Mouse (Mus musculus) ovary, postnatal 14 days (tissue): ENCODE measurements around the gene 4930442H23Rik.
A peak's percentile ranks its signal among the peaks of the same experiment; 100 is the strongest.
"Not testable (repeated sequence)": the region's sequence is repeated elsewhere in the genome, so short reads cannot be mapped to it uniquely, and the experiment has no call there.

Experiments
- DNase-seq: peaks from one replicate; pipeline ENCODE4 v3.0.0; 2022; ENCODE audit warnings: low spot score

Gene 4930442H23Rik

GRCm38 (mm10) chr10:81183805-81184204 lies at the start of gene 4930442H23Rik:
TSS of gene 4930442H23Rik (minus strand) at chr10:81183849.
- no peak for DNase-seq

DNA sequence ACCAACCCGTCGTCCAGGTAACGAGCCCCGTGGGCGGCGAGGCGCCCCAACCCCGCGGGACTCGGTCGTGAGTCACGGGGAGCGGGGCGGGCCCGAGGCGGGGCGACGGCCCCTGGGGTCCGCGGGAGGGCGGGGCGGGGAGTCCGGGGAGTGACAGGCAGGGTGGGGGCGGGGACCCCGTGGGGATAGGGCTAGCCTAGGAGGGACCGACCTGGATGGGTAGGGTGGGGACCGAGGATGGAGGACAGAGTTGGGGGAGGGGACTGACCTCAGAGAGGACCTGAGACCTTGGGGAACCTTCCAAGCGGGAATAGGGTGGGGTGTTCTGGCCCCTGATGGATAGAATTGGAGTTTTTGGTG lies 49.6 kb upstream of the 4930442H23Rik start:
- DNase-seq, result no peak

- DNase-seq, result peak; percentile 87
Observed at GRCm38 (mm10) chr10:81232580-81233225, 49.1 kb upstream of the 4930442H23Rik start, which contains the start of gene Zfr2. TSS of gene Zfr2 (plus strand) at chr10:81233155.

DNA sequence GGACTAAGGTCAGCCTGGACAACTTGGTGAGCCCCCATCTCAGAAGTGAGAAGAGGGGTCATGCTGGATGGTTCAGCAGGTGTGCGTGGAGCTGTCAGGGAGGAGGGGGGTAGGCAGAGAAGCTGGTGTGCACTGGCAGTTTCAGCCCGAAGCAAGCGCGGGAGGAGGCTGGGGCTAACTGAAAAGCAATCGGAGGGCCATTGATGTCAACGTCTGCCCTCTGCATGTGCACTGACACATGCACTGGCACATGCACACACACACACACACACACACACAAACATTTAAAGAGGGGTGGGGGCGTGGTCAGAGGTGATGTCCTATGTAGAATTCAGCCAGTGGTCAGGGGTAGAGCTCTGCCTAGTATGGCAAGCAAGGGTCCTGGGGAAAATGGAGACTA lies 47.8 kb upstream of the 4930442H23Rik start:
- DNase-seq, result no peak

- no peak for DNase-seq
Observed at GRCm38 (mm10) chr10:81230438-81231332, 47.0 kb upstream of the 4930442H23Rik start, which contains the start of gene Atcay. TSS of gene Atcay (minus strand) at chr10:81230833.

DNA sequence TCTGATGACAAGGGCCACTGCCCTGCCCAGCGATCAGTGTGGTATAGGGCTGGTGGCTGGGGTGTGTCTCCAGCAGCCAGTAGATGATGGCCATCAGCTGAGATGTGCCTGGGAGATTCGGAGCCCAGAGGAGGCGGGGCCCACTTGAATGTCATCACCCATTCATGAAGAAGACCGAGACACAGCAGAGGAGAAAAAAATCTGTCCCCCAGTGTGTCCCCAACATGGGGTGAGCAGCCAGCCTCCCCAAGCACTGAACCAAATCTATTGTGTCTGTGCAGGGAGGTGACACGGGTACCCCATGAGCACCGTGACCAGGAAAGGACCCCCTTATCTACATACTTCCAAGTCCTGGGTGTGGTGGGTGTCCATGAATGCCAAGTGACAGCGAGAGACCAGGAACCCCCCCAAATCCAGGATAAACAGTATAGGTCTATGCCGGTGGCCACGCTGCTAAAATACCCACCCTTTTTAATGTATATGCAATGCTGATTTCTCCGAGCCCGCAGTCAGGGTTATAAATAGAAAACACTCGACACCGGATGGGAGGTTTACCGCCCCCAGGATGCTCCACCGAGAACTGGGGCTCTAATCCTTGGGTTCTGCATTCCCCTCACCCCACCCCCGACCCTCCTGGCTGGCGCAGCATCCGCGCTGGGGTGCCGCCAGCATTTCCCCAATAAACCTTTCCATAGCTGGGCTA lies 46.2 kb upstream of the 4930442H23Rik start:
- DNase-seq, result no peak

DNA sequence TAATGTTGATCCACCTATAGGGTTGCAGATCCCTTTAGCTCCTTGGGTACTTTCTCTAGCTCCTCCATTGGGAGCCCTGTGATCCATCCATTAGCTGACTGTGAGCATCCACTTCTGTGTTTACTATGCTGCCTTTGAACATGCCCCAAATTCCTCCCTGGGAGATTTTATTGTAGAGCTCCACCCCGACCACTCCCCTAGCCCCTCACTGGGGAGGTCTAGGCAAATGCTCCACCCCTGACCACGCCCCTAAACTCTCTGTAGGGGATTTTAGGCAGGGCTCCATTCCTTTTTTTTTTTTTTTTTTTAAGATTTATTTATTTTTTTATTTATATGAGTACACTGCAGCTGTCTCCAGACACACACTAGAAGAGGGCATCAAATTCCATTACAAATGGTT lies 40.1 kb upstream of the 4930442H23Rik start:
- not testable (repeated sequence) for DNase-seq

DNA sequence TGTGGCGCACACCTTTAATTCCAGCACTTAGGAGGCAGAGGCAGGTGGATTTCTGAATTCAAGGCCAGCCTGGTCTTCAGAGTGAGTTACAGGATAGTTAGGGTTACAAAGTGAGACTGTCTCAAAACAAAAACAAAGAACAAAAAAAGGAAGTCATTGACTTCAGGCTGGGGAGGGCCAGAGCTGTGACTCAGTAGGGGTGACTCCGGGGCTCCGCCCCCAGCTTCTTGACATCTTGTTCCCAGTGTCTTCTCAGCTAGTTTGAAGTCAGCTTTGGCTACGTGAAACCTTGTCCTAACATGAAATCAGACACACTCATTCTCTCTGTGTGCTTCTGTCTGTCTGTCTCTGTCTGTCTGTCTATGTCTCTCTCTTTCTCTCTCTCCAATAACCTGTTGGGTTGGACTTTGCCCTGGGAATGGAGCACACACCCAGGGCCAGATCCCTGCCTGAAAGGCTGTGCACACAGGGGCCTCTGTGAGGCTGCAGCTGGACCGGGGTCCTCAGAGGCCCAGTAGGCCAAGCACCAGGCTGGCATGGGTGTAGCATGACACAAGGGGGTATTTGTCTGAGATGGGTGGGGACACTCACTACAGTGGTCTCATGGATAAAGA lies 37.9 kb upstream of the 4930442H23Rik start:
- DNase-seq, result no peak

- DNase-seq, result peak; percentile 67
Observed at GRCm38 (mm10) chr10:81217964-81218363, 34.3 kb upstream of the 4930442H23Rik start.

DNA sequence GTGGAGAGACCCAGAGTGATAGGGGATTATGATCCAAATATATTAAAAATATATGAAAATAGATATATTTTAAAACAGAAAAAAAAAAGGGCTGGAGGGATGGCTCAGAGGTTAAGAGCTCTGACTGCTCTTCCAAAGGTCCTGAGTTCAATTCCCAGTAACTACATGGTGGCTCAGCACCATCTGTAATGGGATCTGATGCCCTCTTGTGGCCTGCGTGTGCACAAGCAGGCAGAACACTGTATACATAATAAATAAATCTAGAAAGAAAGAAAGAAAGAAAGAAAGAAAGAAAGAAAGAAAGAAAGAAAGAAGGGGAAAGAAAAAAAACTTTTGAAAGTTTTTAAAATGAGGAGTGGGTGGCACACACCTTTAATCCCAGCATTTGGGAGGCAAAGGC lies 33.6 kb upstream of the 4930442H23Rik start:
- DNase-seq, result not testable (repeated sequence)

DNA sequence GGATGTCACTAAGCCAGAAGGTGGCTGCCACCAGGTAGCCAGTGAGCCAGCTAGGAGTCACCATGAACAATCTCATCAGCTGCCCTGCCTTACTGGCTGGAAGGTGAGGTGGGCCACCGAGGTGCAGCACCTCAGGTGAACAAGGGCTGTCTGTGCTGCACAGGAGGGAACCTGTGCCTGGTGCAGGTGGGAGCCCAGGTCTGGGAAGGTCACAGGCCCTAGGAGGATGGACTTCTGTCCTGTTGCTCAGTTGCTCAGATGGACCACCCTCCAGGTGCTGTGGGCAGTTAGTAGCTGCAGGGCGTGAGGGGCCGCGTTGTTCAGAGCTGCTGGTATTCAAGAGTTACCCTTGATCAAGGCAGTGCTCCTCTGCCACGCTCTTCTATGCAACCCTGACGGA lies 33.2 kb upstream of the 4930442H23Rik start:
- DNase-seq, result no peak

- DNase-seq, result no peak
Observed at GRCm38 (mm10) chr10:81216260-81216659, 32.6 kb upstream of the 4930442H23Rik start.

DNA sequence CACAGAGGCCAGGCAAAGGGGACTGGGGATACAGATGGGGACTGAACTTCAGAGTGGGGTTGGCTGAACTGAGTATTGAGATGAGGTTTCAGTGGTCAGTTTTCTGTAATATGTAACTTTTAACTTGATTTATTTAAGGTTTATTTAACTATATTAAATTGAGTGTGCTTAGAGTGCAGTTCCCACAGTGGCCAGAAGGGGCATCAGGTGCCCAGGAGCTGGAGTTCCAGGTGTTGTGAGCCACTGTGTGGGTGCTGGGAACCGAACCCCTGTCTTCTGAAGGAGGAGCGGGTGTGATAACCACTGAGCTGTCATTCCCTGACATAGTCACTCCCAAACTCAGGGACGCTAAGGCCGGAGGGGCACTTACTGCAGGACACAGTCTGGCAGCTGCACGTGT lies 26.5 kb upstream of the 4930442H23Rik start:
- no peak for DNase-seq

- DNase-seq, result no peak
Observed at GRCm38 (mm10) chr10:81204137-81204536, 20.5 kb upstream of the 4930442H23Rik start.

DNA sequence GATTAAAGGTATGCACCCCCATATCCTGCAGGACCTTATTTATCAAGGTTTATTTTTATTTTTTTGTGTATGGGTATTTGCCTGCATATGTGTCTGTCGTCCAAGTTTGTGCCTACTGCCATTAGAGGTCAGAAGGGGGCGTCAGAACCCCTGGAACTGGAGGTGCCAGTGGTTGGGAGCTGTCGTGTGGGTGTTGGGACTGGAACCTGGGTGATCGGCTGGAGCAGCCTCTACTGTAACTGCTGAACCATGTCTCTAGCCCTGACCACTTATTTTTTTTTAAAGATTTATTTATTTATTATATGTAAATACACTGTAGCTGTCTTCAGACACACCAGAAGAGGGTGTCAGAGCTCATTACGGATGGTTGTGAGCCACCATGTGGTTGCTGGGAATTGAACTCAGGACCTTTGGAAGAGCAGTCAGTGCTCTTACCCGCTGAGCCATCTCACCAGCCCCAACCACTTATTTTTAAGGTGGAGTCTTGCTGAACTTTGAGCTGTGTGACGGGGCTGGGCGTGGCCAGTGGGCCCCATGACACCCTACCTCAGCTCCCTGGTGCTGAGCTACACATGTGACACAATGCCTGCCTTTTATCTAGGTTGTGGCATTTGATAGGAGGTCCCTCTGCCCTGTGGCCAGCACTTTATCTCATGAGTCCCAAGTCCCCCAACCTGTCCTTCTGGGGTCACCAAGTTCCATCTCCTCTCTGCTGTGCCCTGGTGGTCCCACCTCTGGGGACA lies 19.5 kb upstream of the 4930442H23Rik start:
- no peak for DNase-seq

DNA sequence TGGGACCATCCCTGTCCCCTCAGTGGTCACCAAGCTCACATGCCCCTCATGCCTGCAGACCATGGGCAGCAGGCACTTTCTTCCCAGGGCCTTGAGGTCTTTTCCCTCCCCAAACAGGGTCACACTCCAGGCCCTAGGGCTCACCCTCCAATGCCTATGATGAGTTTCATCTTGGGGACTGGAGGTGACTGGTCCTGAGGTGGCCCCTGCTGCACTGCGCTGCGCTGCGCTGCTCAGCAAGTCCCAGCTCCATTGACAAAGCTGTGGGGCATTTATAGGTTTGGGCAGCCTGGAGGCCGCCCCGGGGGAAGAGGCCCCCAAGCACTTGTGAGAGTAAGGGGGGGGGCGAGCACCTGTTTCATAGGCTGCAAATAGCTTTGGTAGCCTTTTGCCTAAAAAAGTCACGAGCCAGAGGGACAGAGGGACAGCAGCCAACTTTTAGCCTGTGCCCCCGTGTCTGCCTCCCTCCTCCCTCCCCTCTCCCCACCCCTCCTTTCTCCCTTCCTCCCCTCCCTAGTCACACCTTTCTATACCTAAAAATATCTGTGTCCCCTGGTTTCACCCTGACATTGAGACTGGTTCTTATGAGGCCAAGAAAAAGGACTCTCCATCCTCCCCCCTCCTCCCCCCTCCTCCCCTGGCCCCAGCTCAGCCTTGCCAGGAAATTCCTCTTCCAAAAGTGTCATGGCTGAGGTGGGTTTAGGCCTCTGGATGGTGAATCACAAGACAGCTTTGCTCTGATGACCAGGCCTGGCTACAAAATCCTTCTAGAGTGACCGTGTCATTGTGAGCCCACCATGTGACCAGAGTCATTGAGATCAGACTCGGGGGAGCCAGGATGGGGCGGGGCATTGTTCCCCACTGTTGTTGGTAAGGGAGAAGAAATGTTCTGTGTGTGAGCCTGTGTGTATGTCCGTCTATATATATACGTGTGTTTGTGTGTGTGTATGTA lies 18.4 kb upstream of the 4930442H23Rik start, which contains the start of gene Nmrk2:
TSS of gene Nmrk2 (minus strand) at position 245 of the 952 bp plus-strand sequence.
- DNase-seq, result no peak

DNA sequence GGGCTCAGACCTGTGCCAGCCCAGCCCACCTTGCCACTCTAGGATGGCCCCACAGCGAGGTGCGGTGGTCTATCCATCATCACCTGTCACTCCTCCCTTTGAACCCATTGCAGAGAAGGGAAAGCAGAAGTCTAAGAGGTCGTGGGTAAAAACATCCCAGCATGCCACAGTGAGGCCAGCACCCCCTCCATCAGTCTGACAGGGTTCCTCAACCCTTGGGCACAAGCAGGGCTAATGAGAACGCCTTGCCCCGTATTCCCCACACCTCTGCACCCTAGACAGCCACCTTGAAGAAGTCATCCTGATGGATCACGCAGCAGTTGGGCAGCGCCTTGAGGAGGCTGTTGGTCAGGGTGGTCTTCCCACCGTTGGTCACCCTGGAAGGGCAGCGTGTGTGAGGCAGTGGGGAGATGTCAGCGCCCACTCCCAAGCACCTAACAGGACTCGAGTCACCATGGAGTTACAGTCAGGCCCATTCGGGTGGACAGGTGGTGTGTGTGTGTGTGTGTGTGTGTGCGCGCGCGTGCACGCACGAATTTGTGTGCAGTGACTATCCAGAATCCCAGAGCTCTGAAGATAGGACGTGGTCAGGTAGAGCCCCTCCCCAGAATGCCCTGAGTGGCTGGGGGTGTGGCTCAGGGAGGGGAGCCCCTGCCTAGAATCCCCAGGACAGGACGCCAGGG lies 17.1 kb upstream of the 4930442H23Rik start:
- DNase-seq, result no peak

- DNase-seq, result no peak
Observed at GRCm38 (mm10) chr10:81200141-81200540, 16.5 kb upstream of the 4930442H23Rik start.

DNA sequence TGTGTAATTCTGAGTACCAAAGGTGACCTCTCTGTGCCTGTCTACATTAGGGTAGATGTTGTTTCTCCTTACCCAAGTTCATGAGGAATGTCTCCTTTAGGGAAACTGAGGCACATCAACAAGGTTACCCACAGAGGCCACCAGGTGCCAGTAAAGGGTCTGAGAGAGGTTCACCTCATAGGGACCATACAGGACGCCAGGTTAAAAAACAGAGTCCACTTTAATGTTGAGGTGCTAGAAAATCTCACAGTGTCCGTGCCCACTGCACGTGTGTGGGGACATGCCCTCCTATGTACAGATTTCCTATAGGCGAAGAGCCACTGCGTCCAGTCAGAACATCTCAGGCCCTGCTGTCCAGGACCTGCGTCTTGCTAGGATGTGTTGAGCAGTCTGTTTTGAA lies 15.3 kb upstream of the 4930442H23Rik start:
- no peak for DNase-seq

GRCm38 (mm10) chr10:81198230-81198629 lies 14.6 kb upstream of the 4930442H23Rik start:
- no peak for DNase-seq
